Mouse (Mus musculus) kidney, adult 11 months (tissue): ENCODE measurements around the gene Pfdn6.

Source experiments
- DNase-seq: peaks from one replicate; pipeline ENCODE4 v3.0.0; 2022

The Pfdn6 gene

DNA sequence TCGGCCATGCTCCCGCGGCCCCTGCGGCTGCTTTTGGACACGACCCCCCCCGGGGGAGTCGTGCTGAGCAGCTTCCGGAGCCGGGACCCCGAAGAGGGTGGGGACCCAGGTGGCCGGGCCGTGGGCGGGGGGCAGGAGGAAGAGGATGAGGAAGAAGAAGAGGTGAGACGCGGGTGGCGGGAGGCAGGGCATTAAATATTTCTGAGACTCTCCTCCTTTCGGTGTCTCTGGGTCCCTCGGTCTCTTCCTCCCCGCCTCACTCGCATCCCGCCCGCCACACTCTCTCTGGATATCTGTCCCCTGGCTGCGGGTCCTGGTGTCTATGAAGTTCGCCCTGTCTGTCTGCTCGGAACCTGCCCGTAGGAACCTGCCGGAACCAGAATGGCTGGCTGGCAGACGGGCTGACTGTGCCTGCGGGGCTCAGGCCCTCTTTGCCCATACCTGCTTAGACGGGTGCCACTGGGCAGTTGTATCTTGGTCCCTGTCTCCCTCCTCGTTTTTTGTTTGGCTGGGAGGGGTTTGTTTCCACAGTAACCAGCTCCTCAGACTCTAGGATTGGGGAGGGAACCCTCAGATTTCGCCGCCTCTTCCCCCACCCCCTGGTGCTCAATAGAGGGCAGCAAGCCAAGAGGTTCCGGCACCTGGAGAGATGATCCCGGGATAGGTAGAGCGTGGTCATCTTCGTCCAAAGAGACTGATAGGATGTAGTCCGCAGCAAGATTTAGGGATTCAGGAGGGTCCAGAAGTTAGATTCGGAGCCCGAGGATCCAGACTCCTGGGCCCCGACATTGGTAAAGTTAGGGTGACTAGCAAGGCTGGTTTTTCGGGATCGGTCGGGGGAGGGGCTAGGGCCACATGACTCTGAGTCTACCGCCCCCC is 9.6 kb downstream of the Pfdn6 start:
- DNase-seq: peak; percentile 79

DNA sequence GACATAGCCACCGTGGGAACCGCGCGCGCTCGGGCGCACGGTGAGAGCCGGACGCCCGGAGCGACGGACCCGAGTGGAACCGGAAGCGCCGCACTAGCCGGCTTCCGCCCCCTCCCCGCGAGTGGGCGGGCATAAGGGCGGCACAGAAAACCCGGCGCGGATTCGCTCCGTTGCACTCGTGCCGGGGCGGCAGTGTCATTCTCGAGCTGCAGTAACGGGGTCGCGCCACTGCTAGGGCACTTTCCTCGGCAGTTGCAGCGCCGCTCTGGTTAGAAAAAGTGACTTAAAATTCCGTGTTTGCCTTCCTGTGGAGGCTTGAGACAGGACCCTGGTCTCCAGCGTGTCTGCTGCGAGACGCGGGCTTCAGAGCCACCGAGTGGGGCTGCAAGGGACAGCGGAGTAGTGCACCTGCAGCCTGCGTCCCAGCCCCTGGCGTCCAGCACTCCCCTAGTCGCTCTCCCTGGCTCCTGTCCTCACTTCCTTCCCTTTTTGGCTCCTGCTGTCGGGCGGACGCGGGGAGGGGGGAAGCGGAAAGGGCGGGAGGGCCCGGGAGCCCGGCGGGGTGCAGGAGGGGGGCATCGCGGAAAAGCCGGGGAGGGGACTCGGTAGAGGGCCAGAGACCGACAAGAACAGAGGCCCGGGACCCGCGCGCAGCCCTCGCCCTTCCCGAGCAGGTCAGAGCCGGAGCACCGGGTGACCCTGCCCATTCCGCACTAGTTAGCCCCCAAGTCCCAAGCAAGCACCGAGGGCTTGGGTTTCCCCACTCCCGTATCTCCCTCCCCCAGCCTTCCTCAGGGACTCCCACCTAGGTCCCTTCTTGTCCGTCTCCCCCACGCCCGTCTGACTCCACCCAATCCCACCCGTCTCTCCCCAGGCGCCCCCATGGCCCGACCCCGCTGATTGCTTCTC is 10.5 kb downstream of the Pfdn6 start, which contains the start of gene Rgl2:
Rgl2 (plus strand) TSS at position 173 of the 909 bp plus-strand sequence.
- DNase-seq: peak; percentile 84

DNA sequence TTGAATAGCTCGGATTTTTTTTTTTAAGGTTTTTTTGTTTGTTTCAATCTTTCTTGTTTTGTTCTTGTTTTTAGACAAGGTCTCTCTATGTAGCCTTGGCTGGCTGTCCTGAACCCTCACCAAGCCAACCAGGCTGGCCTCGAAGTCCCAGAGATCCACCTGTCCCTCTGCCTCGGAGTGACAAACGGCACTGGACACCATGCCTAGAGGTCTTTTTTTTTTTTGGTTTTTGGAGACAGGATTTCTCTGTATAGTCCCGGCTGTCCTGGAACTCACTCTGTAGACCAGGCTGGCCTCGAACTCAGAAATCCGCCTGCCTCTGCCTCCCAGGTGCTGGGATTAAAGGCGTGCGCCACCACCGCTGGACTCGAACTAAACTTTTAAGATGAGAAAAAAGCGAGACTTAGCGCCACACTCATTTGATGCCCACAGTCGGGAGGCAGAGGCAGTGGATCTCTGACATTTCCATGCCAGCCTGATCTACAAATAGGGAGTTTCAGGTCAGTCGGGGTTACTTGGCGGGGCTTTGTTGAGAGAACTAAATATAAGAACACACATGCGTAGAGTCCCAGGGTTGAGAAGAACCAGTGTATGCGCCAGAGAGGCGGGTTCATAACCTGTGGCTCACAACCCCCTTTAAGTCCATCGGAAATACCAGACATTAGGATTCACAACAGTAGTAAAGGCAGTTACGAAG is 11.7 kb downstream of the Pfdn6 start:
- no peak for DNase-seq

DNA sequence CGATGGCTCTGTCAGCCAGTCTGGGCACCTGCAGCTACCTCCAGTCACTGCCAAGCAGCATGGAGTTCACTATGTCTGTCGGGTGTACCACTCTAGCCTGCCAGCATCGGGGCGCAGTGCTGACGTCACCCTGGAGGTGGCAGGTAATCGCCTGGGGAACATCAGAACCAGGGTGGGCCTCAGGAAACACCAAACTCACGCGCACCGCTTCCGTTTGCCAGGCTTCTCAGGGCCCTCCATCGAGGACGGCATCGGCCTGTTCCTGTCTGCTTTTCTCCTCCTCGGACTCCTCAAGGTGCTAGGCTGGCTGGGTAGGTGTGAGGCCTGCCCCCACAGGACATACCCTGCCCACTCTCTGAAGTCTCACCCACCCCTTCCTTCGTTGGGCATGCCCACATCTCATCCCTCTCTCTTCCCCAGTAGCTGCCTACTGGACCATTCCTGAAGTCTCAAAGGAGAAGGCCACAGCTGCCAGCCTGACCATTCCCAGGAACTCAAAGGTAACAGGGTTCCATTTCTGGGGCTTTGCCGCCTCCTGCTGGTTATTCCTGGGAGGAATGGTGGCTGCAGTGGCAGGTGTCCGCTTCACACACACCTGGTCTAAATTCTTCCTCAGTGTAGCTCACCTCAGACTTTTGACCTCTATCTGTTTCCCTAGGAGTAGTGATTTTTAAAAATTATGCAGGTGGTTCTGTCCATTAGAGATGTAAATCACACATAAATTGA is 13.8 kb downstream of the Pfdn6 start:
- DNase-seq: no peak

DNA sequence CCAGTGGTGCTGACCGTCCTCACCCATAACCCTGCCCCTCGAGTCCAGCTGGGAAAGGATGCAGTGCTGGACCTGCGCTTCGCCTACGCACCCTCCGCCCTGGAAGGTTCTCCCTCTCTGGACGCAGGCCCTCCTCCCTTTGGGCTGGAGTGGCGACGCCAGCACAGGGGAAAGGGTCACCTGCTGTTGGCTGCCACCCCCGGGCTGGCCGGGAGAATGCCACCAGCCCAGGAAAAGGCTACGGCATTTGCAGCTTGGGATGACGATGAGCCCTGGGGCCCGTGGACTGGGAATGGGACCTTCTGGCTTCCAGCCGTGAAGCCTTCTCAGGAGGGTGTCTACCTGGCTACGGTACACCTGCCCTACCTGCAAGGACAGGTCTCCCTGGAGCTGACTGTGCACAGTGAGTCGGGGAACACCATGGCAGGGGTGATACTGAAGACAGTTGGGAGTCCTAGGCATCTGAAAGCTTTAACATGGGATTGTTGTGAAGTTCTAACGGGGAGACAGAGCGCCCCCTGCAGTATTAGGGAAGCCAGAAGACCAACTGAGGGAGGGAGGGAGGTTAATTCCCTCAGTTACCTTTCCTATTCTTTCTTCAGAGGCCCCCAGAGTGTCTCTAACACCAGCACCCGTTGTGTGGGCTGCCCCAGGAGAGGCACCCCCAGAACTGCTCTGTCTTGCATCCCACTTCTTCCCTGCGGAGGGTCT is 14.6 kb downstream of the Pfdn6 start:
- DNase-seq: no peak

DNA sequence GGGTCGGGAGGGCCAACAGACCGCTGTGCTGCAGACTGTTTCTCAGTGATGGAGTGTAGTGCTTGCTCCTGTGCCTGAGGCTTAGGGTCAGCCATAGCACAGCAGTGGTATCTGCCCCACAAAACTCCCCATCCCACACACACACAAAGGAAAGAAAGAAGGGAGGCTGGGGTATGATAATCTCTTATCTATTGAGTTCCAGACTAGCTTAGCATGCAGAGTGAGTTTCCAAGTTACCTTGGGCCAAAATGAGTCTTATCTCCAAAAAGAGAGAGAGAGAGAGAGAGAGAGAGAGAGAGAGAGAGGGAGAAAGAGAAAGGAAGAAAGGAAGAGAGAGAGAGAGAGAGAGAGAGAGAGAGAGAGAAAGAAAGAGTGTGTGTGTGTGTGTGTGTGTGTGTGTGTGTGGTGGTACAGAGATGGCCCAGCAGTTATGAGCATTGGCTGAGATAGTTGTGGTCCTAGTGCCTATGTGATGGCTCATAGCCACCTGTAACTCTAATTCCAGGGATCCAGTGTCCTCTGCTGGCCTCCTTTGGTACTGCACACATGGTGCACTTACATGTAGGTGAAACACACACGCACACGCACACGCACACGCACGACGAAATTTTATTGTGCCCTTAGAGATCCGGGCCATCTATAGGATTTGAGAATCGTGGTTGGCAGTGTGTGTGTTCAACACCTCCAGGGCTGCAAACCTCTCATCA is 15.4 kb downstream of the Pfdn6 start:
- DNase-seq: no peak

DNA sequence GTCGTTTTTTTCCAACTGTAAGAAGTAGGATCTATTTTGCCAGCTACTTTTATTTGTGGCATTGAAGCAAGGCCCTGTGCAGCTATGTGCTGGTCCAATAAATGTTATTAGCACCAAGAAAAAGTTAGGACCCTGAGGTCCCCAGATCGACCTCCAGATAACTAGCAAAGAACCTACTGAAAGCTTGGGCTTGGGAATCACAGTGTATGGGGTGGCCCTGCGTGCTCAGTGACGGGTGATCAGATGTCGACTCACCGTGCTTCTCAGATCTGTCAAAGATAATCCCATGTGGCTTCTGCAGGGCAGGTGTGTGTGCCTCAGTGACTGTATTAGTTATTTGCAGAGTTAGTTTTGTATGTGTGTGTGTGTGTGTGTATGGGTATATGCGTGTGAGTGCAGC is 18.8 kb downstream of the Pfdn6 start:
- no peak for DNase-seq

DNA sequence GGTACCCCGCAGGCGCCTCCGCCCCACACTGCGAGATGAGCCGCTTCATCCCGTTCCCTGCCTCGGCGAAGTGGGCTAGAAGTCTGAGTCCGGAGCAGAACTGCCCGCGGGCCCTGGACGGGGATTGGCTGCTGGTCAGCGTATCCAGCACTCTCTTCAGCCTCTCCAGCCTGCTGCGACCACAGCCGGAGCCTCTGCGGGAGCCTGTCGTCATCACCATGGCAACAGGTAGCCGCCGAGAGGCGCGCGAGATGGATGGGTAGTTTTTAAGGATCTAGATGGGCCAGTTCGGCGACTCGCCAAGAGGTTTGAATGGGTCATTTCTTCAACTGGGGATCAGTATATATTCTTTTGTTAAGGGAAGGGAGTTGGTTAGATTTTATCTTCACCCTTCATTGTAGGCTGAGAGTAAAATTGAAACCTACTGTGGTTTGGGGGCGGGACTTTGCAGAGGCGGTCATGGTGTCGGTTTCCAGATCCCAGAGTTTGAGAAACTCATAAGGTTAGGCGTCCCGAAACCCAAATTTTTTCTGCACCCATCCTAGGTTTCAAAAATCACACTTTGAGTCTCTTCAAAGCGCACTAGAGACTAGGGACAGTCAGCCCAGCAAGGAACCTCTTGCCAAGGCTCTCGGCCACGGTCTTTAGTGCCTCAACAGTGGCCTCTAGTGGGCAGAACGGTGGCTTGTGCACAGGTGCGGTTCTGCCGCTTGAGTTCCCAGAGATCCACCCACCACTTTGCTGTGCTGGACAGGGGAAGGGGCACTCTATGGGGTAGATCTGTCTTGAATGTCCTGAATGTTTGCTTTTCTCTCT is 19.7 kb downstream of the Pfdn6 start:
- peak; percentile 82 for DNase-seq

DNA sequence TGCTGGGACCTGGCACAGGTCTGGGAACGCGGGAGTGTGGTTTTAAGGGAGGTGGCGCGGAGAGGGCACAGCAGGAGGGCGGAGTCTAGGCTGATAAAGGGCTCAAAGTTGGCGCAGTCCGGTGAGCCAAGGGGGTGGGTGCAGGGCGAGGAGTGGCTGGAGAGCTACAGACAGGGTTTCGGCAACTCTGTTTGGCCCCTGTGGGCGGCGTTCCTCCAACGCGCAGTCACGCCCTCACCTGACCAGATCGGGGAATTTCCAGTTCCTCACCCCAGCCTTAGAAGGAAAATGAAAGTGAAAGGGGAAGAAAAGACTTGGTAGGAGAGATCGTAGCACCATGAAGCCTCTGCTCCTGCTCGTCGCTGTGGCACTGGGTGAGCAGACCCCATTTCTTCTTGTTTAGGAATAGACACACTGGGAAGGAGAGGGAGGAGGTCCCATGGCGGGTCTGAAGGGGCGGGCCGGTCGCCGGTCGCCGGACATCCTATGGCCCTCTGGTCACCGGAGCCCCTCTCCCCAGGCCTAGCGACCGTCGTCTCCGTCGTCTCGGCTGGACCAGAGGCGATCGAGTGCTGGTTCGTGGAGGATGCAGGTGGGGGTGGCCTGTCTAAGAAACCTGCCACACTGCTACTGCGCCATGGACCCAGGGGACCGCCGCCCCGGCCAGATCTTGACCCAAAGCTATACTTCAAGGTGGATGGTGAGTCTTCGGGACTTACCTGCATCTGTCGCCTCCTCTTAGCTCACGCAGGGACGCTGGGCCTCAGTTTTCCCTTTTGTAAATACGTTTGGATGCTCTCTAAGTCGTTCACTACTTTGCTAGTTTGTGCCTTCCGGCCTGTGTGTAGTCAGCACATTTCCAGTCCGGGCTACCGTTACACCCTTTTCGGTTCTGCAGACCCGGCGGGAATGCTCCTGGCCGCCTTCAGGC is 20.5 kb downstream of the Pfdn6 start:
- DNase-seq: peak; percentile 91

DNA sequence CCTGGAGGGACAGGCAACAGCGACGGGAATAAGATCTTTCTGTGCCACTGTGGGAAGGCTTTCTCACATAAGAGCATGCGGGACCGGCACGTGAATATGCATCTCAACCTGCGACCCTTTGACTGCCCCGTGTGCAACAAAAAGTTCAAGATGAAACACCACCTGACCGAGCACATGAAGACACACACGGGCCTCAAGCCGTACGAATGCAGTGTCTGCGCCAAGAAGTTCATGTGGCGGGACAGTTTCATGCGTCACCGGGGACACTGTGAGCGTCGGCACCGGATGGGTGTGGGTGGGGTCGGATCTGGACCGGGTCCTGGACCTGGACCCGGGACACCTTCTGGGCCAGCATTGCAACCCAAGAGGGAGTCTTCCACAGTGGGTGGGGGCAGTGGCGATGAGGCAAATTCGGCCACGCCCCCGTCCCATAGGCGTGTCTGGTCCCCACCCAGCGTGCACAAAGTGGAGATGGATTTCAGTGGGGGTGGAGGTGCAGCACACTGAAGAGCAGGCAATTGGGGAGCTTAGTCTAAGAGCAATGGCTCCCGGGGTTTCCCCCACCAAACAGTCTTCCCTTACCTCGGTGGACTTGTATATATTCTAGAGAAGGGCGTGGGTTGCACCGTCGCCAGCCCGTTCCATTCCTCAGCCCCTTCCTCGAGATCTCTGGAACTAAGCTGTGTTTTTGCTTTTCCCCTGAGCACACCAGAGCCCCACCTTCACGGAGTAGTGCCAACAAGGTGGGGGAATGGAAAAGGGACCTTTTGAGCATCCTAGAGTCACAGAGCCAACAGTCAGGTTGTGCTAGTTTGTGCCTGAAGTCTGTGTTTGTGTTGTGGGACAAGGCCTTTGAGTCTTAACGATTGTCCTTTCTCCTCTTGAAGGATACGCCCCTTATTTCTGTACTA is 21.6 kb downstream of the Pfdn6 start:
- no peak for DNase-seq

DNA sequence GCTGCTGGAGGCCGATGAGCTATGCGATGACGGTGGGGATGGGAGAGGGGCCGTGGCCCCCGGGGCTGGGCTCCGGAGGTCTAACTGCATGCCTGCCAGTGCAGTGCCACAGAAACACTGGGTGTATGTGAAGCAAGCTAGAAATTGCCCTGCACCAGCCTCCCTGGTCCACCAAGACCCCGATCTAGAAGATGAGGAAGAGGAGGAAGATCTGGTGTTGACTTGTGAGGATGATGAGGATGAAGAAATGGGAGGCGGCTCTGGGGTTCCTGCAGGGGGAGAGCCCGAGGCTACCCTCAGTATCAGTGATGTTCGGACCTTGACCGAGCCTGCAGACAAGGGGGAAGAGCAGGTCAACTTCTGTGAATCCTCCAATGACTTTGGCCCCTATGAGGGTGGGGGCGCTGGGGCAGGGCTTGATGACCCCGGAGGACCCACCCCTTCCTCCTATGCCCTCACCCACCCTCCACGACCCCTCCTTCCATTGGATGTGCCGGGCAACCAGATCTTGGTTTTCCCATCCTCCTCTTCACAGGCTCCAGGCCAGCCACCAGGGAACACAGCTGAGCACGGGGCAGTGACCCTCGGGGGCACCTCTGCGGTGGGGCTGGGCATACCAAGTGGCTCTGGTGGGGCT is 22.4 kb downstream of the Pfdn6 start:
- no peak for DNase-seq

DNA sequence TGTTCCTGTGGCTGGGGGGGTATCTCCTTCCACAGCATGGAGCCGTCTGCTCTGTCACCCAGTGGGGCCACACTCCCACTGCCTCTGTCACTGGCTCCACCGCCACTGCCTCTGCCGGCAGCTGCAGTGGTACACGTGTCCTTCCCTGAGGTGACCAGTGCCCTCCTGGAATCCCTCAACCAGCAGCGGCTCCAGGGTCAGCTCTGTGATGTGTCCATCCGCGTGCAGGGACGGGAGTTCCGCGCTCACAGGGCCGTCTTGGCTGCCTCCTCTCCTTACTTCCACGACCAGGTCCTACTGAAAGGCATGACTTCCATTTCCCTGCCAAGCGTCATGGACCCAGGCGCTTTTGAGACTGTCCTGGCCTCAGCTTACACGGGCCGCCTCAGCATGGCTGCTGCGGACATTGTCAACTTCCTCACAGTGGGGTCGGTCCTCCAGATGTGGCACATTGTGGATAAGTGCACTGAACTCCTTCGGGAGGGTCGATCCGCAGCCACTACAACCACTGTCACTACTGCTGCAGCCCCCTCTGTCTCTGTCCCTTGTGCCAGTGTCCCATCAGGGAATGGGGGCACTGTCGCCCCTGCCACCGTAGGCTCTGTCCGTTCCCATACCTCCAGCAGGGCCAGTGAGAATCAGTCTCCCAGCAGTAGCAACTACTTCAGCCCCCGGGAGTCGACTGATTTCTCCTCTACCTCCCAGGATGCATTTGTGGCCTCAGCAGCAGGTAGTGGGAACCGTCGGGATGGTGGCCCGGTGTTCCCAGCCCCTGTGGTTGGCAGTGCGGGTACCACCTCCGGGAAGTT is 23.1 kb downstream of the Pfdn6 start:
- DNase-seq: peak; percentile 41

DNA sequence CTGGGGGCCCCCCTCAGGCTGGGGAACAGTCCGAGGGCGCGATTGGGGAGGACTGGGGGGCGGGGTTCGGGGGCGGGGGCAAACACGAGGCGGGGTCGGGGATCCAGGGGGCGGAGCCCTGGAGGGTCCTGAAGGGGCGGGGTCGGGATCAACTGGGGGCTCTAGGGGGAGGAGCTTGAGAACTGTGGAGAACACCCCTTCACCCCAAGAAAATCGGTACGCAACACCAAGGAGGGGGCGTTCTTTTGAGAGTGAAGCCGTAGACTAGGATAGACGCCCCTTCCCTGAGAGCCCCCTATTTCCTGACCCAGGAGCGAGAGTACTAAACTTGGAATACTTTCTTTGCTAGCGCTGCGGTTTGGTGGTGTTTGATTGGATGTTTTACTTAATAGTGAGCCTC is 23.8 kb downstream of the Pfdn6 start:
- DNase-seq: no peak

DNA sequence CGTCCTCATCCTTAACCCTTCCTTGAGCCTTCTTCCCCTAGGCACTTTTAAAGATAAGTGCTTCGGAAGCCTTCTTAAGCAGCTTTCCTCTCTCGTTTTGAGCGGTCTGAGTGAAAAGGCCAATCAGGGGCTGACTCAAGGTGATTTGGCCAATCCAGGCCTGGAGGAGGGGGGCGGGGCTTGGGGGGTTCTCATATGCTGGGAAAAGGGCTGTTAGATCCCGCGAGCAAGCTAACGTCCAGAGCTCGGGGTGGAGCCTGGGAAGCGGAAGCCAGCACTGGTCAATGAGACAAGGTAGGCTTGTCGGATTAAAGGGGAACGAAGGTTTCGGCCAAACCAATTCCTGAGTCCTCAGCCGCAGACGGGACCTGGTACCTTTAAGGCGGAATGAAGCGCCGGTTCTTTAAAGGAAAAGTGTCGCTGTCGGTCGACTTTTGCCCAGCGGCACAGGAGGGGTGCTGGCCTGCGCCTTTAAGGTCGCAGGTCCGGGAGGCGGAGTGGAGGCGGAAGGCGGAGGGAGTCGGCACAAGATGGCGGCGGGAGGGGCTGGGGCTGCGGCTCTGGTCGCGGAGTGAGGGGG is 24.4 kb downstream of the Pfdn6 start, which contains the start of the genes Tapbp and Zbtb22:
Tapbp (plus strand) TSS at position 229 of the 580 bp plus-strand sequence.
Zbtb22 (plus strand) TSS at position 234 of the 580 bp plus-strand sequence.
- DNase-seq: peak; percentile 99

DNA sequence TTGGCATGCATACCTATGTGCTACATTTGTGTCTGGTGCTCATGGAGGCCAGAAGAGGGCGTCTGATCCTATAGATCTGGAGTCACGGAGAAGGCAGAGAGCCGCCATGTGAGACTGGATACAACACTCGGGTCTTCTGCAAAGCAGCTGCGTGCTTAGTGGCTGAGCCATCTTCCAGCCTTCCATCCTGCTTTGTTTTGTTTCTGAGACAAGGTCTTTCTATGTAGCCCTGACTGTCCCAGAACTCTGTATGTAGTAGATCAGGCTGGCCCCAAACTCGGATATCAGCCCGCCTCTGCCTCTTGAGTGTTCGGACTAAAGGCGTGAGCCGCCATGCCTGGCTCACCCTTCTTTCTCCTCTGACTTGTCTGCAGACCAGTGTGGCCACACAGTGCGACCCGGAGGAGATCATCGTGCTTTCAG is 25.2 kb downstream of the Pfdn6 start:
- no peak for DNase-seq

DNA sequence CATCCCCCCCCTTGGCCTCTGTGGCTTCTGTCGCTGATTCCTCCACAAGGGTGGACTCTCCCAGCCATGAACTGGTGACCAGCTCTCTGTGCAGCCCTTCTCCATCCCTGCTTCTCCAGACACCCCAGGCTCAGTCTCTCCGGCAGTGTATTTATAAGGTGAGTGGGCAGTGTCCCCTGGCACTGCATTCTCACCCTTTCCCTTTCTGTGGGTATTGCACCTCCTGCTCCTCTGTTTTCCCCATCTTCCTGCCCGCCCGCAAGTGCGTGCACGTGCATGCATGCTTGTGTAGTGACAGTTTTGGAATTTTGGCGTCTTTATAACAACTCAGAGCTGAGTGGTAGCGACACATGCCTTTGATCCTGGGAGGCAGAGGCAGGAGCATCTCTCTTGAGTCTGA is 26.2 kb downstream of the Pfdn6 start:
- DNase-seq: no peak
